Mouse (Mus musculus) MEL (cell line): ENCODE results near the gene Tbc1d2b.

Experiments used
- CTCF ChIP-seq, 3 experiments: IDR thresholded peaks in 2 of 3; conservative IDR thresholded peaks in 1 of 3; 2 replicates each; pipeline ENCODE4 v1.5.1; 2011 to 2012; ENCODE audit warnings: low read length in 3 of 3, low read depth in 2 of 3, mild to moderate bottlenecking in 2 of 3, improper control_type of control experiment in 1 of 3, inconsistent platforms in 1 of 3, mixed read lengths in 1 of 3, moderate library complexity in 1 of 3; ENCODE audit not compliant: control insufficient read depth in 1 of 3, insufficient read depth in 1 of 3, poor library complexity in 1 of 3, severe bottlenecking in 1 of 3
- MAFK ChIP-seq: IDR thresholded peaks from 2 replicates; pipeline ENCODE4 v1.6.1; 2011; ENCODE audit warnings: low read depth, mild to moderate bottlenecking, low read length, improper control_type of control experiment, borderline replicate concordance
- POLR2A ChIP-seq, 2 experiments: IDR thresholded peaks; 2 replicates each; pipeline ENCODE4 v1.6.1; 2011 to 2012; ENCODE audit warnings: low read length in 2 of 2, mild to moderate bottlenecking in 2 of 2, control low read depth in 1 of 2, improper control_type of control experiment in 1 of 2, low read depth in 1 of 2, moderate library complexity in 1 of 2; ENCODE audit not compliant: control insufficient read depth in 1 of 2, insufficient read depth in 1 of 2, poor library complexity in 1 of 2
- SIN3A ChIP-seq: IDR thresholded peaks from 2 replicates; pipeline ENCODE4 v1.6.1; 2012; ENCODE audit warnings: low read length, improper control_type of control experiment, inconsistent platforms
- USF1 ChIP-seq: IDR thresholded peaks from 2 replicates; pipeline ENCODE4 v1.6.1; 2014; ENCODE audit warnings: low read depth, mild to moderate bottlenecking, inconsistent platforms, low read length, improper control_type of control experiment, moderate library complexity

DNA sequence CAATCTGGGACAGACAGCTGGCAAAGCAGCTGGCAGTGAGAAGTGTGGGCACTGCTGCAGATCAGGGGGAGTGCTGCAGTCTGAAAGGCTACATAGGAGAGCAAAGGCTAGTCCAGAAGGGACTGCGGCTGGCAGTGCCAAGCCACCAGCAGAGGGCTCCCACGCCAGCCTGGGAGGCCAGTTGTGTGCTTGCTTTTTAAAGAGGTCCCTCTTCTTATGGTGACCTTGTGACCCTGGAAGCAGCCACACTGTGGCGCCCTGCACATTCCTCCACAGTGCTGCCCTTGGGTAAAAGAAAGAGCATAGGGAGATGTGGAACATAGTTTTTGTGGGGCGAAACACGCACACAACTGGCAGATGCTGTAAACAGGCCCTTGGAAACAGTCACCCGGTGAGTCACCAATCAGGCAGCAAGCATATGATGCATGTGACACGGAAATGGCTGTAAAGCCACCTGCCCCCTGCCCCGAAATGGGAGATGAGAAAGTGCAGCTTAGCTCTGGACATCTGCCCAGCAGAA lies 66.1 kb downstream of the Tbc1d2b start:
- TF ChIP-seq MAFK: no peak
- no peak for TF ChIP-seq USF1
- no peak for TF ChIP-seq SIN3A
- TF ChIP-seq CTCF (IDR thresholded peaks at IDR 0.05 in 2 of 3, conservative IDR thresholded peaks at IDR 0.05 in 1 of 3; ENCODE audit: control insufficient read depth in 1 of 3, insufficient read depth in 1 of 3, low read depth in 2 of 3, low read length in 3 of 3, poor library complexity in 1 of 3, severe bottlenecking in 1 of 3): peak; percentile 13 to 47 (median 39); a peak in 5 of 6 replicates
- TF ChIP-seq POLR2A (IDR thresholded peaks at IDR 0.05; ENCODE audit: control insufficient read depth in 1 of 2, insufficient read depth in 1 of 2, low read depth in 1 of 2, low read length in 2 of 2, poor library complexity in 1 of 2): no peak
